Mouse (Mus musculus): Measurements from ENCODE around the gene 4930556J24Rik. TPM values are rescaled to one million over a fixed set of nuclear protein-coding genes. Genes with fewer than 3 reads are reported as not detected.

4930556J24Rik gene
- polyA plus RNA-seq, 1 experiment from 2014 or later, result 0.31 TPM

DNA sequence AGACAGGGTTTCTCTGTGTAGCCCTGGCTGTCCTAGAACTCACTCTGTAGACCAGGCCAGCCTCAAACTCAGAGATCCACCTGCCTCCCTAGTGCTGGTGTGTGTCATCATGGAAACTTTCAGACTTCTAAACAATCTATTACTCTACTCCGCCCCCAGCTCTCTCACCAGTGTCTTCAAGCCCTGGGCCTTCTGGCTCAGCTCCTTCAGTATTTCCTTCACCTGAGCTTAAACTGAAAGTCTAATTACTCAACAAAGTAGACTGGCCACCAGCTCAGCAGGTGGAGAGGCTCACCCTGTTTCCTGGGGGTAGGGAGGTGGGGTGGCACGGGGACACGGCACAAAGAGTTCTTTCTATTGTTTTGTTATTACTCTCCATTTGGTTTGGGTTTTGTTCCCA, 74.1 kb downstream of the 4930556J24Rik start:
- no peak for ATAC-seq (ENCODE audit: low FRiP score, low TSS enrichment)
- Histone ChIP-seq H3K27ac (ENCODE audit: low read length) (no peak overlapping the region), H3K4me2 (replicated peaks; ENCODE audit: low read depth, low read length) (no peak overlapping the region), H3K9ac (replicated peaks; ENCODE audit: low read length) (no peak overlapping the region), H3K4me3 (ENCODE audit: low read length) (no peak overlapping the region), H3K36me3 (ENCODE audit: insufficient read depth, low read length) (peaks cover 5% of the 10 kb centered on the region), H3K27me3 (ENCODE audit: insufficient read depth, low read length) (no peaks in the 10 kb centered on the region), H3K9me3 (ENCODE audit: low read length) (no peaks in the 10 kb centered on the region), H3K4me1 (ENCODE audit: insufficient read depth, low read length) (no peaks in the 10 kb centered on the region)
- 87% methylated on average over 3 of the region's 3 CpGs for WGBS

DNA sequence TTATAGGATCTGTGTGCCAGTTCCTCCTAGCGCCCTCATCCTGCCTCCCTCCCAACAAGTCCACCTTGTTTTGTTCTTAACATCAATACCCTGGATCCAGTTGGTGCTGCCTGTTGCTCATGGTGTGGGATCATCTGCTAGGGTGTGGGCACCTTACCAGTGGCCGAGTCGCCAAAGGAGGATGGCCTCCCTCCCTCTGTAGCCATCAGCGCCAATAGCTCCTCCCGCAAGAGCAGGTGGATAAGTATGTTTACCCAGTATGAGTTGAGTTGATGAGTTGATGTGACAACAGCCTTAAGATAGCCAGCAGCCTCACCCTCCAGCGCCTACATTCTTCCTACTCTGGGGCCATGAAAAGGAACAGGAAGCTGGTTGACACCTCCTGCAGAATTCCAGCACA, 76.3 kb downstream of the 4930556J24Rik start:
- Histone ChIP-seq H3K4me1 (ENCODE audit: insufficient read depth, low read length) (peaks cover 11% of the 10 kb centered on the region; the same call in 1 of the 2 replicates), H3K27ac (ENCODE audit: low read length) (no peak overlapping the region), H3K4me2 (replicated peaks; ENCODE audit: low read depth, low read length) (no peak overlapping the region), H3K9ac (replicated peaks; ENCODE audit: low read length) (no peak overlapping the region), H3K9me3 (ENCODE audit: low read length) (no peaks in the 10 kb centered on the region), H3K27me3 (ENCODE audit: insufficient read depth, low read length) (no peaks in the 10 kb centered on the region), H3K4me3 (ENCODE audit: low read length) (no peak overlapping the region), H3K36me3 (ENCODE audit: insufficient read depth, low read length) (peaks cover 5% of the 10 kb centered on the region)
- no peak for ATAC-seq (ENCODE audit: low FRiP score, low TSS enrichment)
- WGBS, result 85% methylated on average over 6 of the region's 6 CpGs

GRCm38 (mm10) chr11:3895933-3896332, 80.6 kb downstream of the 4930556J24Rik start:
- Histone ChIP-seq H3K36me3 (ENCODE audit: insufficient read depth, low read length) (peaks cover 5% of the 10 kb centered on the region), H3K4me2 (replicated peaks; ENCODE audit: low read depth, low read length) (no peak overlapping the region), H3K4me3 (ENCODE audit: low read length) (no peak overlapping the region), H3K9ac (replicated peaks; ENCODE audit: low read length) (no peak overlapping the region), H3K4me1 (ENCODE audit: insufficient read depth, low read length) (peaks cover 15% of the 10 kb centered on the region; the same call in 1 of the 2 replicates), H3K27ac (ENCODE audit: low read length) (peak overlapping the region; percentile 24; the same call in 1 of the 2 replicates), H3K27me3 (ENCODE audit: insufficient read depth, low read length) (no peaks in the 10 kb centered on the region), H3K9me3 (ENCODE audit: low read length) (no peaks in the 10 kb centered on the region)
- ATAC-seq (ENCODE audit: low FRiP score, low TSS enrichment), result no peak
- WGBS, result 81% methylated on average over 1 of the region's 1 CpGs

- Histone ChIP-seq H3K4me3 (ENCODE audit: low read length) (peak overlapping the region; percentile 63), H3K27me3 (ENCODE audit: insufficient read depth, low read length) (no peaks in the 10 kb centered on the region), H3K36me3 (ENCODE audit: insufficient read depth, low read length) (peaks cover 5% of the 10 kb centered on the region), H3K4me2 (replicated peaks; ENCODE audit: low read depth, low read length) (peak overlapping the region; percentile 95), H3K9me3 (ENCODE audit: low read length) (no peaks in the 10 kb centered on the region), H3K27ac (ENCODE audit: low read length) (peak overlapping the region; percentile 97), H3K4me1 (ENCODE audit: insufficient read depth, low read length) (peaks cover 15% of the 10 kb centered on the region; the same call in 1 of the 2 replicates), H3K9ac (replicated peaks; ENCODE audit: low read length) (peak overlapping the region; percentile 80)
- no peak; the same call in 1 of the 2 replicates for ATAC-seq (ENCODE audit: low FRiP score, low TSS enrichment)
- 3% methylated on average over 10 of the region's 10 CpGs for WGBS
Measured at GRCm38 (mm10) chr11:3895458-3895857, 81.1 kb downstream of the 4930556J24Rik start.

DNA sequence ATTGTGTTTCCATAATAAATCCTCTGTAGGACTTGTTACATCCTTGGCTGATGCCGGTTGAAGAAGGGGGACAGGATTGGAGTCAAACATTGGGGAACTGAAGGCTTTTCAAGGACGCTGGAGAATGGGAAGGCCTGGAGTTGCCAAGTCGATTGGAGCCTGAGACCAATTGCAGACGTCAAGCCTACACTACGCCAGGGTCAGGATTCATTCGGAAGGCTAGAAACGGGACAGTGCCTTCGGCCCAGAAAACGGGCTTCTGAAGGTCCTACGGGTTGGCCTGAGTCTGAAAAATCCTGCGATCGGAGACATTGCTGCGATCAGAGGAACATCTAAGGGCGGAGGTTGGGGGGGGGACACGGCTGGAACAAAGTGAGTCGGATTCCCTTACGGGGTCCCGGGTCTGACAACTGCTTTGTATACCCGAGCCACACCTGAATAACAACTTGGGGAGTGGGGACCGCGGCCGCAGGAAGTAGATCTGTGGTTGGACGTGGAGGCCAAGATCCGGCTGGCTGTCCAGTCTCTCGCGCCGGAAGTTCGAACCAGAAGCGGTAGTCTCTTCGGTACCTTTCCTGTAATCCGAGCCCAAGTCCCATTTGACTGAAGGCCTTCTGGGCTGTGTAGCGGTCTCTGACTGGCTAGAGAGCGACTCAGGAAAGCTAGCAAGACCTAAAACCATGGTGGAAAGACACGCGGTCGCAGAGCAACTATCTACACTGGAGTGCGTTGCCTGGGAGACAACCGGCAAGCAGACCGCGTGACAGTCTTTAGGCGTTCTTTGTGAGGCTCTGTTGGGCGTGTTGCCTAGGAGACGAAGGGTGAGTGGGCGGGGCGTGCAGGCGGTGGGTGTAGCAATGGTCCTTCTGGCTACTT, 81.9 kb downstream of the 4930556J24Rik start, which contains the start of the genes 4921536K21Rik and Dusp18:
Gene 4921536K21Rik (minus strand): TSS at position 693 of the 876 bp plus-strand sequence.
Gene Dusp18 (plus strand): TSS at position 835 of the 876 bp plus-strand sequence.
- peak within 1 kb of the TSS; percentile 97 for H3K27ac ChIP-seq (ENCODE audit: low read length)
- WGBS, result 3% methylated on average over 46 of the region's 46 CpGs
- H3K36me3 ChIP-seq (ENCODE audit: insufficient read depth, low read length), result peaks cover 5% of the 10 kb centered on the region
- H3K4me2 ChIP-seq (replicated peaks; ENCODE audit: low read depth, low read length), result peak within 1 kb of the TSS; percentile 95
- no peaks in the 10 kb centered on the region for H3K9me3 ChIP-seq (ENCODE audit: low read length)
- no peaks in the 10 kb centered on the region for H3K27me3 ChIP-seq (ENCODE audit: insufficient read depth, low read length)
- peak; percentile 98 for ATAC-seq (ENCODE audit: low FRiP score, low TSS enrichment)
- H3K4me1 ChIP-seq (ENCODE audit: insufficient read depth, low read length), result peaks cover 15% of the 10 kb centered on the region; the same call in 1 of the 2 replicates
- H3K4me3 ChIP-seq (ENCODE audit: low read length), result peak within 1 kb of the TSS; percentile 63
- peak within 1 kb of the TSS; percentile 80 for H3K9ac ChIP-seq (replicated peaks; ENCODE audit: low read length)

DNA sequence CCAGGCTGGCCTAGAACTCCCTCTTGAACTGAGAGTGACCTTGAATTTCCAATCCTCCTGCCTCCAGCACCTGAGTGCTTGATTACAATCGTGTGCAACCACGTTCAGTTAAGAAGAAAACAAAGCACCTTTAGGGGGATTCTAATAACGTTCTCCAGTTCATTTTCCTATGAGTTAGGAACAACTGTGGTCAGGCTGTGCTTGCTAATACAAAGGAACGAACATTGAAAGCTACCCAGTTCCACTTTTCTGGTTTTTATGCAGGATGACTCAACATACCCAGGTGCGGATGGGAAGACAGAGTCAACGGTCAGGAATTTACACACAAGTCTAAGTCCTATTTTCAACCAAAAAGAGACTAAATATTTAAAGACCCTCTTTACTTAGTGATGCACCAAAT, 82.6 kb downstream of the 4930556J24Rik start:
- H3K4me3 ChIP-seq (ENCODE audit: low read length), result no peak overlapping the region
- H3K9me3 ChIP-seq (ENCODE audit: low read length), result no peaks in the 10 kb centered on the region
- peak overlapping the region; percentile 95 for H3K4me2 ChIP-seq (replicated peaks; ENCODE audit: low read depth, low read length)
- no peak overlapping the region for H3K9ac ChIP-seq (replicated peaks; ENCODE audit: low read length)
- 77% methylated on average over 6 of the region's 6 CpGs for WGBS
- H3K4me1 ChIP-seq (ENCODE audit: insufficient read depth, low read length), result peaks cover 15% of the 10 kb centered on the region; the same call in 1 of the 2 replicates
- no peak overlapping the region for H3K27ac ChIP-seq (ENCODE audit: low read length)
- ATAC-seq (ENCODE audit: low FRiP score, low TSS enrichment), result no peak
- H3K27me3 ChIP-seq (ENCODE audit: insufficient read depth, low read length), result no peaks in the 10 kb centered on the region
- peaks cover 5% of the 10 kb centered on the region for H3K36me3 ChIP-seq (ENCODE audit: insufficient read depth, low read length)

Other genes starting within 250 kb of the 4930556J24Rik start
- 1.1 and 1.2 TPM in 2 replicates for gene Osbp2, start 112.9 kb downstream of the 4930556J24Rik start, polyA plus RNA-seq (2015; fragmentation: Nextera tagmentation; extraction: Ambion mirVana)
- gene 4921536K21Rik, start 81.7 kb downstream of the 4930556J24Rik start, polyA plus RNA-seq (2015; fragmentation: Nextera tagmentation; extraction: Ambion mirVana), result 0.62 and 0.71 TPM in 2 replicates
- 14.7 and 16.4 TPM in 2 replicates for gene Dusp18, start 81.5 kb downstream of the 4930556J24Rik start, polyA plus RNA-seq (2015; fragmentation: Nextera tagmentation; extraction: Ambion mirVana)
- gene Slc35e4, start 62.1 kb downstream of the 4930556J24Rik start, polyA plus RNA-seq (2015; fragmentation: Nextera tagmentation; extraction: Ambion mirVana), result 5.0 and 6.1 TPM in 2 replicates
- 152 and 173 TPM in 2 replicates for gene Tcn2, start 44.6 kb downstream of the 4930556J24Rik start, polyA plus RNA-seq (2015; fragmentation: Nextera tagmentation; extraction: Ambion mirVana)
- gene Pes1, start 12.8 kb downstream of the 4930556J24Rik start, polyA plus RNA-seq (2015; fragmentation: Nextera tagmentation; extraction: Ambion mirVana), result 88.0 and 88.8 TPM in 2 replicates
- 9.7 and 11.1 TPM in 2 replicates for gene Gal3st1, start 6.9 kb upstream of the 4930556J24Rik start, polyA plus RNA-seq (2015; fragmentation: Nextera tagmentation; extraction: Ambion mirVana)
- gene Sec14l4, start 54.7 kb upstream of the 4930556J24Rik start, polyA plus RNA-seq (2015; fragmentation: Nextera tagmentation; extraction: Ambion mirVana), result 0.41 TPM in 1 of 2 replicates, not detected in the other
- 1.7 TPM in 1 of 2 replicates, not detected in the other for gene Sec14l3, start 88.1 kb upstream of the 4930556J24Rik start, polyA plus RNA-seq (2015; fragmentation: Nextera tagmentation; extraction: Ambion mirVana)
- 18.5 and 20.1 TPM in 2 replicates for gene Mtfp1, start 118.7 kb upstream of the 4930556J24Rik start, polyA plus RNA-seq (2015; fragmentation: Nextera tagmentation; extraction: Ambion mirVana)
- gene Sec14l2, start 146.6 kb upstream of the 4930556J24Rik start, polyA plus RNA-seq (2015; fragmentation: Nextera tagmentation; extraction: Ambion mirVana), result 1.5 and 2.1 TPM in 2 replicates
- 28.9 and 30.0 TPM in 2 replicates for gene Rnf215, start 158.4 kb upstream of the 4930556J24Rik start, polyA plus RNA-seq (2015; fragmentation: Nextera tagmentation; extraction: Ambion mirVana)
- gene Ccdc157, start 183.5 kb upstream of the 4930556J24Rik start, polyA plus RNA-seq (2015; fragmentation: Nextera tagmentation; extraction: Ambion mirVana), result 9.4 and 10.7 TPM in 2 replicates
- 54.5 and 65.5 TPM in 2 replicates for gene Sf3a1, start 183.6 kb upstream of the 4930556J24Rik start, polyA plus RNA-seq (2015; fragmentation: Nextera tagmentation; extraction: Ambion mirVana)
- 49.0 and 51.3 TPM in 2 replicates for gene Tbc1d10a, start 210.0 kb upstream of the 4930556J24Rik start, polyA plus RNA-seq (2015; fragmentation: Nextera tagmentation; extraction: Ambion mirVana)
- gene Castor1, start 241.4 kb upstream of the 4930556J24Rik start, polyA plus RNA-seq (2015; fragmentation: Nextera tagmentation; extraction: Ambion mirVana), result 6.8 and 7.6 TPM in 2 replicates

Measured in kidney, embryonic 16.5 days (tissue).